Mouse (Mus musculus) intestine, embryonic 14.5 days (tissue): ENCODE measurements around the gene Gm49355. TPM values are rescaled to one million over a fixed set of nuclear protein-coding genes. Genes with fewer than 3 reads are reported as not detected.

ENCODE experiments used
- ATAC-seq: fragments of 200-750 bp; cut with Nextera tagmentation; replicated peaks from 2 replicates; pipeline ENCODE4 v1.8.0; 2017; ENCODE audit warnings: low read depth, moderate number of reproducible peaks, moderate TSS enrichment, moderate library complexity; ENCODE audit not compliant: low FRiP score, low TSS enrichment
- DNase-seq: peaks from one replicate; pipeline ENCODE4 v3.0.0-alpha.2; 2018; ENCODE audit warnings: low spot score
- H3K27ac ChIP-seq: fragments of 300-500 bp; sonication (generic); 2 replicates; pipeline ENCODE4 v1.5.1; 2014; ENCODE audit warnings: low read depth, mild to moderate bottlenecking, control low read depth
- H3K27me3 ChIP-seq: fragments of 300-500 bp; sonication (generic); replicated peaks from 2 replicates; pipeline ENCODE4 v1.6.1; 2014; ENCODE audit warnings: low read length, control low read depth; ENCODE audit not compliant: control insufficient read depth, insufficient read depth
- H3K36me3 ChIP-seq: fragments of 300-500 bp; sonication (generic); 2 replicates; pipeline ENCODE4 v1.6.1; 2014; ENCODE audit warnings: low read length, control low read depth; ENCODE audit not compliant: control insufficient read depth, insufficient read depth
- H3K4me1 ChIP-seq: fragments of 300-500 bp; sonication (generic); replicated peaks from 2 replicates; pipeline ENCODE4 v1.6.1; 2014; ENCODE audit warnings: low read length, control low read depth, mixed read lengths; ENCODE audit not compliant: control insufficient read depth, insufficient read depth
- H3K4me2 ChIP-seq: fragments of 300-500 bp; sonication (generic); 2 replicates; pipeline ENCODE4 v1.6.1; 2014; ENCODE audit warnings: low read length
- H3K4me3 ChIP-seq: fragments of 300-500 bp; sonication (generic); 2 replicates; pipeline ENCODE4 v1.5.1; 2014; ENCODE audit warnings: low read depth, low read length, control low read depth, mixed read lengths
- H3K9ac ChIP-seq: fragments of 300-500 bp; sonication (generic); 2 replicates; pipeline ENCODE4 v1.6.1; 2014; ENCODE audit warnings: mild to moderate bottlenecking, low read length
- H3K9me3 ChIP-seq: fragments of 300-500 bp; sonication (generic); 2 replicates; pipeline ENCODE4 v1.6.1; 2016; ENCODE audit warnings: low read length, control low read depth; ENCODE audit not compliant: control insufficient read depth
- WGBS: fragments of 180-500 bp; shearing (Covaris S2); extraction: QIAGEN DNeasy Blood & Tissue Kit; methylation state at CpG from one replicate; pipeline ENCODE4 v1.1.7; 2014; 5-methylcytosine and 5-hydroxymethylcytosine counted together
- polyA plus RNA-seq: library from polyadenylated mRNA; unstranded; fragments of >200 nt; fragmentation: Nextera tagmentation; extraction: Ambion mirVana; gene quantifications from 2 replicates; pipeline ENCODE4 v1.2.1, GENCODE M21; 2014

Gene Gm49355
- polyA plus RNA-seq, 1 experiment from 2014 or later, result not detected

DNA sequence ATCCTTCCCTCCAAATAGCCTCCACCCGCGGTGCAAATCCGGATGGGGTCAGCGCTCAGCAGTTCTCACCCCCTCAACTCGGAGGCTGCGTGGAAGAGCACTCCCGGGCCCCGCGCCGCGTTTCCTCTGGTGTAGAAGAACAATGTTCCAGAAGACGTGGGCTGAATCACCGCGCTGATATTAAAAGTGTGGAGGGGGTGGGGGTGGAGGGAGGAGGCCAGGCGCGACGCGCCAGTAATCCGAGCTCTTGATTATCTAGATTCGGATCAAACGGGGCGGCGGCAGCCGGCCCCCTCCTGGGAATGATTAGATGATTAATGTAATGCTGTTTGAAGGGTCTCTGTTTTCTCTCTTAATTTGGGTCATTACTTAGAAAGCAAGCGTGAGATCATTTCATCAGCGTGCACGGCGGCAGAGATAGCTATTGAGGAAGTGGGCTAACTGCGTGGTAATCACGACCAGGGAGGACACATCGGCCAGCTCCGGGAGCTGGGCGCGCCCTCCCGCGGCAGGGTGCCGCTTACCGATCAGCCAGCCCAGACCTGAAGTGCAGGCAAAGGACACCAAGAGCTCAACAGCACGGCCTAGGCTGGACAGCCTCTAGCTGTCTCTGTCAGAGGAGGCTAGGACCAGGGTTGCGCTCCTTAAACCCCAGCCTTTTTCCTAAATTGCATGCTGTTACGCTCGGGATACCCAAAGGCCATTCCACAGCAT, 57.5 kb downstream of the Gm49355 start:
- Histone ChIP-seq H3K36me3 (no peaks in the 10 kb centered on the region), H3K9ac (no peak overlapping the region), H3K27me3 (peaks cover 99% of the 10 kb centered on the region), H3K27ac (no peak overlapping the region), H3K9me3 (no peaks in the 10 kb centered on the region), H3K4me1 (peaks cover 4% of the 10 kb centered on the region; the same call in 1 of the 2 replicates), H3K4me3 (peak overlapping the region; percentile 13; the same call in 1 of the 2 replicates), H3K4me2 (peak overlapping the region; percentile 22; the same call in 1 of the 2 replicates)
- under 1% methylated on average over 42 of the region's 42 CpGs for WGBS
- ATAC-seq (0 out of 2 replicates have a peak, but pooled peaks have one; percentile 33), DNase-seq (peak; percentile 62)

DNA sequence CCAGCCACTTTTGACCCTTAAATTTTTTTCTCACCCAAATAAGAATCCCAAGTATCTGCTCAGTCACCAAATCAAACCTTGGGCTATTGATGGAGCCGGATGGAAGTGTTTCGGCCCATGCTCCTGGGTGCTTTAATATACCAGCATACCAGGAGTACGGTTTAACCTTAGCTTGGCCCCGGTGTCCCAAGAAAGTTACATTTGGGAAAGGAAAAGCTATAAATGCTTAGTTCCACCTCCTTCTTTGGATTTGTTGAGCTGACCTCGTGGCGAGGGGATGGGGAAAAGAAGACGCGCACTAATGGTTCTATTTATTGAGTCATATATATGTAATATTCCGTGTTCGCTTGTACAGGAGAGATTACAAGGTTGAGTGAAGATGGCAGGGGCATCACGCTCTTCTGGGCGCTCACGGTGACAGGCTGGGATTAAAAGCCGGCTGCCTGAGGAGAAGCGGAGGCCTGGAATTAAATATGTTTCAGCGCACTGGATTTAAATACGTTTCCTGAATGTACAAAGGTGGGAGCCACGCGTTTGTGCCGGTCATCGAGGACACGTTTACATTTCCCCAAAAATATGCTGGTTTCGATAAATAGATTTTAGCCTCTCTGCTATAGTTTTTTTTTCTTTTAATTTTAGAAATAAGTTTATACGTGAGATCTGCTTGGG, 58.1 kb downstream of the Gm49355 start:
- H3K4me2 ChIP-seq, result no peak overlapping the region
- 3% methylated on average over 24 of the region's 24 CpGs for WGBS
- DNase-seq, result peak; percentile 53

DNA sequence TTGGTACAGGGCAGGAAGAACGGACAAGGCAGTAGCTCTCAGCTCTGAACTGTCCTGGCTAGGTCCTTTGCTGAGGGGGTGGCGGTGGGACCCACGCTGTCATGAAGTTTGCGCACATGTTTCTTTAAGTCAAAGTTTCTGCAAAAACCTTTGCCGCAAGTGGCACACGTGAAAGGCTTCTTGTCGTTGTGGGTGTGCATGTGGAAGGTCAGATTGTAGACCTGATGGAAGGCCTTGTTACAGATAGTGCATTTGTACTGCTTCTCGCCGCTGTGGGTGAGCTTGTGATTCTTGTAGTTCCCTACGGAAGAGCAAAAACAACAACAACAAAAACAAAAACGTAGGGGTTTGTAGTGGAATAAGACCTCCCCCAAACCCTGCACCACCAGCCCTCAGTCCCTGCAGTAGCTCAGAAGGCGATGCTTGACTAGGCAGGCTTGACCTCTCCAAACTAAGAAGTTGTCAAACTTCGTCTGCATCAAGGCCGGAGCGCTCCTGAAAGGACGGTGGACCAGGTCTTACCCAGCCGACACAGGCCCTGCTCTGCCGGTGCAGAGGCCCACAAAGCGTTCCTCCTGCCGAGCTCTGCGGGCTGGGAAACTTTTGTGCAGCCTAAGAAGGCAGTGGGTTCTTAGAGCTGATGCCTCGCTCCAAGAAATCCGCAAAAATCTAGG, 58.8 kb downstream of the Gm49355 start:
- H3K4me1 ChIP-seq, result peaks cover 4% of the 10 kb centered on the region; the same call in 1 of the 2 replicates
- H3K9me3 ChIP-seq, result no peaks in the 10 kb centered on the region
- H3K27me3 ChIP-seq, result peaks cover 99% of the 10 kb centered on the region
- no peaks in the 10 kb centered on the region for H3K36me3 ChIP-seq
- ATAC-seq (no peak), DNase-seq (peak; percentile 60)
- no peak overlapping the region for H3K9ac ChIP-seq
- H3K4me3 ChIP-seq, result no peak overlapping the region
- H3K4me2 ChIP-seq, result no peak overlapping the region
- no peak overlapping the region for H3K27ac ChIP-seq
- WGBS, result 1% methylated on average over 23 of the region's 23 CpGs

More for the DNA sequence above, 58.1 kb downstream of the Gm49355 start:
- Histone ChIP-seq H3K27me3 (peaks cover 99% of the 10 kb centered on the region), H3K27ac (no peak overlapping the region), H3K36me3 (no peaks in the 10 kb centered on the region), H3K9me3 (no peaks in the 10 kb centered on the region), H3K4me1 (peaks cover 4% of the 10 kb centered on the region; the same call in 1 of the 2 replicates), H3K4me3 (no peak overlapping the region), H3K9ac (no peak overlapping the region)
- ATAC-seq, result no peak

DNA sequence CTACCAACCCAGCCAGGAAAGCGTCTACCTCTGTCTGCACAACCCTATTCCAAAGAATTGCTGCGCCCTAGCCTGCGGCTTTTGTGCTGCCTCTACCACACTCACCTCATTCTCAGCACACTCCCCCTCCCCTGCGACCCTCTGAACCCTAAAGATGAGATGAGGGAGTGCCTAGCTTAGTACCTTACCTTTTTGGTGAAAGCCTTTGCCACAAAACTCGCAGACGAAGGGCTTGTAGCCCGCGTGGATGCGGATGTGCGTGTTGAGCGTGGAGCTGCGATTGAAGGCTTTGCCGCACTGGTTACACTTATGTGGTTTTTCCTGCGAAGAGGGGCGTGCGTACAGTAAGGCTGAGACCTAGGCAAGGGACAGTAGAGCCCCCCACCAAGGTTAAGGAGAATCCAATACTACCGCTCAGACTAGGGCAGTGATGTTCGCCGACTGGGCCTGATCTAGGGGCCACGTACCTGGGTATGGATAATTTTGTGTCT, 59.7 kb downstream of the Gm49355 start:
- Histone ChIP-seq H3K27ac (no peak overlapping the region), H3K4me3 (no peak overlapping the region), H3K27me3 (peaks cover 99% of the 10 kb centered on the region), H3K4me2 (no peak overlapping the region), H3K9ac (no peak overlapping the region), H3K4me1 (peaks cover 4% of the 10 kb centered on the region; the same call in 1 of the 2 replicates), H3K36me3 (no peaks in the 10 kb centered on the region), H3K9me3 (no peaks in the 10 kb centered on the region)
- ATAC-seq (no peak), DNase-seq (peak; percentile 63)
- WGBS, result under 1% methylated on average over 20 of the region's 20 CpGs

DNA sequence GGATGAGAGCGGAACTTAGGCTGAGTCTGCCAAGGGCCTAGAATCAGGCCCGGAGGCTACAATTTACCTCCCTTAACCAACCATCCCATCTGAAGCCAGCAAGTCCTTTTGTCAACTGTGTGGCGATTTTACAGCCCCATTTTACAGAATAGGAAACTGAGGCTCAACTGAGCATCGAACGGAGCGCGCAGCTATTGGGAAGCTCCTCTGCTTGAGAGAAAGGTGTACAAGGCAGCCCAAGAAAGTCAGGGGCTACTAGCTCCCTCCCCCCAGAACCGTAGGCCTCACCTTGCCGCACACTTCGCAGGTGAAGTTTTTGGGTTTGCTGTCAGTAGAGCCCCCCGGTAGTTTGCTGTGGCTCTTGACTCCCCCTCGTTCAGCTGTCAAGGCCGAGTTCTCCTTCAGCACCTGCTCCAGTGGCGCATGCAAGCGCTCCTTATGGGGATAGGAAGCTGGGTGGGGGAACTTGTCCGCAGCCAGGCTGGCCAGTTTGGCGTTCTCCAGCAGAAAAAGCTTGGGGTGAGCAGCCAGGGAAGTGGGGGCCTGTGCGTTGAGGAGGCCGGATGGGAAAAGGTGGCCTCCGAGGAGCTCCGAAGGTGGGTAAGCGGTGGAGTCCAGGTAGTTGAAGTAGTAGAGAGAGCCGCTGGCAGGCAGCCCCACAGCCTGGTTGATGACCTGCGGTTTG, 60.4 kb downstream of the Gm49355 start:
- Histone ChIP-seq H3K9ac (no peak overlapping the region), H3K27ac (no peak overlapping the region), H3K4me3 (0 out of 2 replicates have a peak overlapping the region, but pooled peaks have one; percentile 10), H3K4me1 (peaks cover 4% of the 10 kb centered on the region; the same call in 1 of the 2 replicates), H3K9me3 (no peaks in the 10 kb centered on the region), H3K4me2 (peak overlapping the region; percentile 22; the same call in 1 of the 2 replicates), H3K27me3 (peaks cover 99% of the 10 kb centered on the region), H3K36me3 (no peaks in the 10 kb centered on the region)
- ATAC-seq, result no peak
- 2% methylated on average over 24 of the region's 24 CpGs for WGBS
- DNase-seq, result peak; percentile 62

DNA sequence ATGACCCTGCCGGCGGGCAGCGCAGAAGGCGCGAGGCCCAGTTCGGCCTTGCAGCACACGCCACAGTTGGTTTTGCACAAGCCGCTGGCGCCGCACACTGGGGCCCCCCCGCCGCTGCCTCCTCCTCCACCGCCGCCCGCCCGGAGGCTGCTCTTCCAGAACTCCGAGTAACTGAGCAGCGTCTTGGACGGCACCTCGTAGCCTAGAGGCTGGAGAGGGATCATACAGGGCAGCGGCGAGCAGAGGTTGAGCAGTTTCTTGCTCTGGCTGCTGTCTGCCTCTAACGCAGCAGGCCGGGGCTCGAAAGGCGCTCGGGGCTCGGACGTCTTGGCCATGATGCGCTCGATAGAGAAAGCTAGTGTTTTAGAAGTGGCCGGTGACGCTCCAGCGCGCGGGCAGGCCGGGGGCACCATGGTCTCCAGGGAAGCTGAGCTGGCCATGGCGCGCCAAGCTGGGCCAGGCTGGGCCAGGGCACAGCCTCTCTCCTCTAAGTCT, 61.0 kb downstream of the Gm49355 start:
- Histone ChIP-seq H3K9me3 (no peaks in the 10 kb centered on the region), H3K4me3 (peak overlapping the region; percentile 10; the same call in 1 of the 2 replicates), H3K9ac (no peak overlapping the region), H3K27me3 (peaks cover 99% of the 10 kb centered on the region), H3K36me3 (no peaks in the 10 kb centered on the region), H3K27ac (no peak overlapping the region), H3K4me1 (peaks cover 4% of the 10 kb centered on the region; the same call in 1 of the 2 replicates), H3K4me2 (peak overlapping the region; percentile 22; the same call in 1 of the 2 replicates)
- WGBS, result under 1% methylated on average over 39 of the region's 39 CpGs
- no peak for ATAC-seq
- DNase-seq, result peak; percentile 62

DNA sequence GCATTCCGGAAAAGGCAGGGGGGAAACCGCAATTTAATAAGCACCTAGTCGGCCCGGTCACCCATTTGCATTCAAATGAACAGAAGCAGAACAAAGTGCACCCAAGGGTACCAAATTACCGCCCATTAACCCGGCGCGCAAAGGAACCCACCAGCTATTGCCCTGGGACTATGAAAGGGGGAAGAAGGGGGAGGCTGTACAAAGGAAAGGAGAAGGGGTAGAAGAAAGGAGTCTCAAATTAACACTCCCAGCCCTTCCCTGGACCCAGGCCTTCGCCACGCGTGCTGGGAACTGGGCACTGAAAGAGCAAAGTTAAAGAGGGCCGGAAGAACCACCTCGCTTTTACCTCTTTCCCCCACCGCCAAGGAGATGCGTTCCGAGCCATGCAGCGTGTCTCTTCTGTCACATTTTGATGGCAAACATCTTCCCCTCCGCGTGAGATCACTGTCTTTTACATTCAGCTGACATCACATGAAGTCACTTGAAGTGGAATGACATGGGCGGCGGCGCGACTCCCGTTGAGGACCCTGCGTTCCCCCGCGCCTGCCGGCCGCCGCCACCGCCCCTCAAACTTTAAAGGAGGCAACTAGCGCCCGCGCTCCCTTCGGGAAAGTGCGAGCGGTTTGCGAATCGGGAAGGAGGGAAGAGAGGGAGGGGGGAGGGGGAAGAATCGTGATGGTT, 61.6 kb downstream of the Gm49355 start:
- no peak overlapping the region for H3K9ac ChIP-seq
- WGBS, result 1% methylated on average over 40 of the region's 40 CpGs
- H3K9me3 ChIP-seq, result no peaks in the 10 kb centered on the region
- peaks cover 4% of the 10 kb centered on the region; the same call in 1 of the 2 replicates for H3K4me1 ChIP-seq
- no peak for ATAC-seq
- peaks cover 99% of the 10 kb centered on the region for H3K27me3 ChIP-seq
- peak; percentile 63 for DNase-seq
- H3K4me2 ChIP-seq, result no peak overlapping the region
- no peak overlapping the region for H3K4me3 ChIP-seq
- no peaks in the 10 kb centered on the region for H3K36me3 ChIP-seq
- no peak overlapping the region for H3K27ac ChIP-seq
